Mouse (Mus musculus) layer of hippocampus, adult 8-10 months (tissue): ENCODE results near the gene Slc27a4. TPM values are rescaled to one million over a fixed set of nuclear protein-coding genes. Genes with fewer than 3 reads are reported as not detected.
A peak's percentile ranks its signal among the peaks of the same experiment; 100 is the strongest.
"Not testable (repeated sequence)": the region's sequence is repeated elsewhere in the genome, so short reads cannot be mapped to it uniquely, and the experiment has no call there.

ENCODE experiments used
- DNase-seq, 2 experiments: peaks; one replicate each; pipeline ENCODE4 v3.0.0; 2022; ENCODE audit warnings: low spot score in 2 of 2
- total RNA-seq, 4 experiments: library from RNA; stranded (reverse); gene quantifications; 2 replicates each; pipeline ENCODE4 v1.2.4; 2022

Gene Slc27a4
- total RNA-seq, result 10 to 100 TPM; 65.4 to 69.0 (median 67.5) TPM

- peak; percentile 93 to 94 for DNase-seq
Observed at GRCm38 (mm10) chr2:29802075-29802826, at the start of gene Slc27a4. Slc27a4 (plus strand) TSS chr2:29802634.

- no peak for DNase-seq
Observed at GRCm38 (mm10) chr2:29755693-29756092, 46.7 kb upstream of the Slc27a4 start.

- peak in 1 of 2 experiments; percentile 60 for DNase-seq
Observed at GRCm38 (mm10) chr2:29764831-29765230, 37.6 kb upstream of the Slc27a4 start.

- no peak for DNase-seq
Observed at GRCm38 (mm10) chr2:29767976-29768709, 34.3 kb upstream of the Slc27a4 start.

- DNase-seq, result no peak
Observed at GRCm38 (mm10) chr2:29768901-29769300, 33.5 kb upstream of the Slc27a4 start.

- no peak for DNase-seq
Observed at GRCm38 (mm10) chr2:29770162-29770561, 32.3 kb upstream of the Slc27a4 start.

- no peak for DNase-seq
Observed at GRCm38 (mm10) chr2:29771611-29772461, 30.6 kb upstream of the Slc27a4 start.

- DNase-seq, result no peak
Observed at GRCm38 (mm10) chr2:29773323-29773722, 29.1 kb upstream of the Slc27a4 start.

GRCm38 (mm10) chr2:29781256-29781655 is 21.2 kb upstream of the Slc27a4 start:
- not testable (repeated sequence) for DNase-seq

GRCm38 (mm10) chr2:29784290-29784689 is 18.1 kb upstream of the Slc27a4 start:
- DNase-seq, result no peak

- peak; percentile 88 to 91 for DNase-seq
Observed at GRCm38 (mm10) chr2:29787104-29787917, 15.1 kb upstream of the Slc27a4 start, which contains the start of gene Coq4. Coq4 (plus strand) TSS chr2:29787493.

GRCm38 (mm10) chr2:29787937-29788681 is 14.3 kb upstream of the Slc27a4 start, which contains the start of gene Trub2:
Trub2 (minus strand) TSS chr2:29788502.
- DNase-seq, result peak; percentile 78 to 85

- DNase-seq, result no peak
Observed at GRCm38 (mm10) chr2:29792772-29793487, 9.5 kb upstream of the Slc27a4 start.

- DNase-seq, result no peak
Observed at GRCm38 (mm10) chr2:29802827-29803201, 380 bp downstream of the Slc27a4 start.

- DNase-seq, result no peak
Observed at GRCm38 (mm10) chr2:29803400-29803831, 982 bp downstream of the Slc27a4 start.

GRCm38 (mm10) chr2:29815678-29816371 is 13.4 kb downstream of the Slc27a4 start:
- no peak for DNase-seq

- peak; percentile 79 to 93 for DNase-seq
Observed at GRCm38 (mm10) chr2:29817426-29818232, 15.2 kb downstream of the Slc27a4 start.

- no peak for DNase-seq
Observed at GRCm38 (mm10) chr2:29819363-29819762, 16.9 kb downstream of the Slc27a4 start.
